Mouse (Mus musculus) left cerebral cortex, adult 8-10 months (tissue): Measurements from ENCODE around the gene Tcl1b4. TPM values are rescaled to one million over a fixed set of nuclear protein-coding genes. Genes with fewer than 3 reads are reported as not detected.
"Not testable (repeated sequence)": the region's sequence is repeated elsewhere in the genome, so short reads cannot be mapped to it uniquely, and the experiment has no call there.

ENCODE experiments used
- DNase-seq, 2 experiments: peaks; one replicate each; pipeline ENCODE4 v3.0.0; 2022; ENCODE audit warnings: low spot score in 2 of 2
- total RNA-seq, 4 experiments: library from RNA; stranded (reverse); gene quantifications; 2 replicates each; pipeline ENCODE4 v1.2.4; 2022

Tcl1b4 gene
- total RNA-seq, result not detected

DNA sequence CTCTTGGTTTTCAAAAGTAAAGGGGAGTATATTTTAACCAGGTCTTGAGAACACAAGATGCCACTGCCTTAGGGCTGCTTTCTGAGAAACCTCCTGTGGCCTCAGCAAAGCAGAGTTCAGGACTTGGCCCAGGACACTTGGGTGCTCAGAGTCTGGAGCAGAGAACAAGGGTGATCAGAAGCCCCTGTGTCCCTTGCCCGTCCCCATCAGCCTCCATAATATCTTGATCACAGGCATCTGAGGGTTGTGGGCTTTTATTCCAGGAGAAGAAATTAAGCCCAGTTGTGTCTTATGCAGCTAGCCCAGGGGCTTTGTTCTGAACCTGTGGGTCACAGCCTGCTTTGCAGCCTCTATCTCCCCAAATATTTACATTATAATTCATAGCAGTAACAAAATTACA lies at the start of gene Tcl1b4:
Gene Tcl1b4 (plus strand): TSS at position 301 of the 400 bp plus-strand sequence.
- not testable (repeated sequence) for DNase-seq

DNA sequence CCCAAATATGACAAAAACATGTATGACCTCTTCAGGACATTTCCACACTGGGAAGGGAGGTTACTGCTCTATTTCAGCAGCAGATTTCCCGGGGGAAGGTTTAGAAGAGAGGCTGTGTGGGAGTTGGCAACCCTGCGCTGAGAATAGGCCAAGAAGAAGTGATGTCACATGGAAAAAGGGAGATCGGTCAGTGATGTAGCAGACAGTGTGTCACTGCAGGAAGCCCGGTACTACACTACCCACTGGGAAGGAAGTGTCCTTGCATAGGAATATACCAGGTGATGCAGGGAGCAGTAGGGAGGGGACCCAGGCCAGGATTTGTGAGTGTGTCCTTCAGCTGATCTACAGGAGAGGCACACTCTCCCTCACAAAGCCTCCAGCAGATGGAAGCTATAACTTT lies 46.5 kb upstream of the Tcl1b4 start:
- DNase-seq, result not testable (repeated sequence)

DNA sequence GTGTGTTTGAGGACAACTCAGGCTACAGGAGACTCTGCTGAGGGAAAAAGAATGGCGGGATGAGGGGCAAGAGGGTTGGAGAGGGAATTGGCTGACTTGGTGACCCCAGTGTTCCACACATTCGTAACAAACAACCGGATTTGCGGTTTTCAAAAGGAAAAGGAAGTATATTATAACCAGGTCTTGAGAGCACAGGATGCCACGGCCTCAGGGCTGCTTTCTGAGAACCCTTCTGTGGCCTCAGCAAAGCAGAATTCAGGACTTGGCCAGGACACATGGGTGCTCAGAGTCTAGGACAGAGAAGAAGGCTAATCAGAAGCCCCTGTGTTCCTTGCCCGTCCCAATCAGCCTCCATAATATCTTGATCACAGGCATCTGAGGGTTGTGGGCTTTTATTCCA lies 42.9 kb upstream of the Tcl1b4 start:
- DNase-seq, result no peak

DNA sequence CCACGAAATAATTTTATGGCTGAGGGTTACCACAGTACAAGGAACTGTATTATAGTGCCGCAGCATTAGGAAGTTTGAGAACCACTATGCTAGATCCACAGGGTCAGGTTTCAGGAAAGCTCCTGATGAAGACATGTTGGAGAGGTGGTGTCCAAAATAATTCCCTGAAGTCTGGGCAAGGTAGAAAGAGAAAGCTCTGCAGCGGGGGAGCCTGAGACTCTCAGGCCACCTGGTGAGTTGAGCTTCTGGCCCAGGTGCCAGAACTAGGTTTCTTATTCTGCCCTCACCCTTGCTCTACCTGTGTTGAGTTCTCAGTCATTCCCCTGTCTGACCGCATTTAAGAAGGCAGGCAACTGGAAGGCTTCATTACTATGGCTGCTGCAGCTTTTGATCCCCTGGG lies 42.4 kb upstream of the Tcl1b4 start, which contains the start of gene Tcl1b1:
Gene Tcl1b1 (plus strand): TSS at position 301 of the 400 bp plus-strand sequence.
- DNase-seq, result no peak

DNA sequence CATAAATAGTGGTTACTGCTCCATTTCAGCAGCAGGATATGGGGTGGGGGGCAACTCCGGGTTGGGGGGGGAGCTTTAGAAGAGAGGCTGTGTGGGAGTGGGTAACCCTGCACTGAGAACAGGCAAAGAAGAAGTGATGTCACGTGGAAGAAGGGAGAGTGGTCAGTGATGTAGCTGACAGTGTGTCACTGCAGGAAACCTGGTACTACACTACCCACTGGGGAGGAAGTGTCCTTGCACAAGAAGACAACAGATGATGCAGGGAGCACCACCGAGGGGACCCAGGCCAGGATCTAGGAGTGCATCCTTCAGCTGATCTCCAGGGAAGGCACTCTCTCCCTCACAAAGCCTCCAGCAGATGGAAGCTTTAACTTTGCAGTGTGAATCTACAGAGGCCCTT lies 35.0 kb upstream of the Tcl1b4 start:
- DNase-seq, result no peak

DNA sequence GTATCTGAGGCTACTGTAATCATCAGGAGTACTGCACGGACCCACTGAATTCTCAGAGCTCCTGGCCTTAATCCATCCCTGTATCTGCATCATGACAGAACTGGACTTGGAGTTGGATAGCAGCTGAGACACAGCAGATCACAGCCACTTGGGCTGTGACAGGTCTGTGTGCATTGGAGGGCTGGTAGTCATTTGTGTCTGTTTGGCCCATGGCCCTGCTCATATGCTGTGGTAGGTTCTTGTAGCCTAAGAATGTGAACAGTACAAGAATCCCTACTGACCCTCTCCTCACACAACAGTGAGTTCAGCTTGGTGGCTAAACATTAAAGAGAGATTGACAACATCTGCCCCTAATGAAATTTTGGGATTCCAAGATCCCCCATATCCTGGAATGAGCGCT lies 28.4 kb upstream of the Tcl1b4 start:
- DNase-seq, result no peak

DNA sequence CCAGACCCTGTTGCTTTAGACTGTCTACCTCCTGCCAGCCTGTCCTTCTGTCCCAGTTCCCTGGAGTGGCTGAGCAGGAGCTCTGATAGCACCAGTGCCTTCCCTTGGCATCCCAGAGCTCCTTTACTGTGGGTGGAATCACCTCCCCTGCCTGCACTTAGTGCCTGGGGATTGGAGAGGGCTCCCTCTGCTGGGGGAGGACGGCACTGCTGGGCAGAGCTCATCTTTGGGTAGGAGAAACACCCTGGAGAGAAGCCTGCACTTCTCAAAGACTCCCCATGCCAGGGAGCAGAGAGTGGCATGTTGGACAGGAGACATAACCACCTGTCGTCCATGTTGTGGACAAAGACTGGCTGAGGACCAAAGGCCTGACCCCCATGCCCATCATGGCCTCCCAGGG lies 27.4 kb upstream of the Tcl1b4 start:
- DNase-seq, result peak in 1 of 2 experiments; percentile 39

DNA sequence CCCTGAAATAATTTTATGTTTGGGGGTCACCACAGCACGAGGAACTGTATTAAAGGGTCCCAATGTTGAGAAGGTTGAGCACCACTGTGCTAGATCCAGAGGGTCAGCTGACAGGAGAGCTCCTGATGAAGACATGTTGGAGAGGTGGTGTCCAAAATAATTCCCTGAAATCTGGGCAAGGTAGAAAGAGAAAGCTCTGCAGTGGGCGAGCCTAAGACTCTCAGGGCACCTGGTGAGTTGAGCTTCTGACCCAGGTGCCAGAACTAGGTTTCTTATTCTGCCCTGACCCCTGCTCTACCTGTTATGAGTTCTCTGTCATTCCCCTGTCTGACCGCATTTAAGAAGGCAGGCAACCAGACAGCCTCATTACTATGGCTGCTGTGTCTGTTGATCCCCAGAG lies 25.7 kb upstream of the Tcl1b4 start, which contains the start of gene Tcl1b5:
Gene Tcl1b5 (plus strand): TSS at position 301 of the 400 bp plus-strand sequence.
- not testable (repeated sequence) for DNase-seq

DNA sequence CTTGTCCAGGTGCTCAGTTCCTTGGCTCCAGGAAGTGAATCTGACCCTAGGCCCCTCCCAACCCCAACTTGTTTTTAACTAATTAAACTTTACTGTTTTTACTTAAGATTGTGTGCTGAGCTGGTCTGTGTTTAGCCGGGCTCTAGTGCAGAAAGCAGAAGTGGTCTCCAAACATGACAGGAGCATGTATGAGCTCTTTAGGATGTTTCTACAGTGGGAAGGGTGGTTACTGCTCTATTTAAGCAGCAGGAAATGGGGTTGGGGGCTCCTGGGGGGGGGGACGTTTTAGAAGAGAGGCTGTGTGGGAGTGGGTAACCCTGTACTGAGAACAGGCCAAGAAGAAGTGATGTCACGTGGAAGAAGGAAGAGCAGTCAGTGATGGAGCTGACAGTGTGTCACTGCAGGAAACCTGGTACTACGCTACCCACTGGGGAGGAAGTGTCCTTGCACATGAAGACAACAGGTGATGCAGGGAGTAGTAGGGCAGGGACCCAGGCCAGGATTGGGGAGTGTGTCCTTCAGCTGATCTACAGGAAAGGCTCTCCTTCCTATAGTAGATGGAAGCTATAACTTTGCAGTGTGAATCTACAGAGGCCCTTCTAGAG lies 20.6 kb upstream of the Tcl1b4 start:
- DNase-seq, result not testable (repeated sequence)

DNA sequence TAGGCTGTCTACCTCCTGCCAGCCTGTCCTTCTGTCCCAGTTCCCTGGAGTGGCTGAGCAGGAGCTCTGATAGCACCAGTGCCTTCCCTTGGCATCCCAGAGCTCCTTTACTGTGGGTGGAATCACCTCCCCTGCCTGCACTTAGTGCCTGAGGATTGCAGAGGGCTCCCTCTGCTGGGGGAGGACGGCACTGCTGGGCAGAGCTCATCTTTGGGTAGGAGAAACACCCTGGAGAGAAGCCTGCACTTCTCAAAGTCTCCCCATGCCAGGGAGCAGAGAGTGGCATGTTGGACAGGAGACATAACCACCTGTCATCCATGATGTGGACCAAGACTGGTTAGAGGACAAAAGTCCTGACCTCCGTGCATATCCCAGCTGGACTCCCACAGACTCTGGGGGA lies 12.8 kb upstream of the Tcl1b4 start:
- not testable (repeated sequence) for DNase-seq

DNA sequence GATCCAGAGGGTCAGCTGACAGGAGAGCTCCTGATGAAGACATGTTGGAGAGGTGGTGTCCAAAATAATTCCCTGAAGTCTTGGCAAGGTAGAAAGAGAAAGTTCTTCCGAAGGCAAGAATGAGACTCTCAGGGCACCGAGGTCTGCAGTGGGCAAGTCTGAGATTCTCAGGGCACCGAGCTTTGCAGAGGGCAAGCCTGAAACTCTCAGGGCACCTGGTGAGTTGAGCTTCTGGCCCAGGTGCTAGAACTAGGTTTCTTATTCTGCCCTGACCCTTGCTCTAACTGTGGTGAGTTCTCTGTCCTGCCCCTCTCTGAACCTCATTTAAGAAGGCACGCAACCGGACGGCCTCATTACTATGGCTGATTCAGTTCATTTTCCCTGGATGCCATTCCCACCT lies 11.0 kb upstream of the Tcl1b4 start, which contains the start of gene Tcl1b3:
Gene Tcl1b3 (plus strand): TSS at position 301 of the 400 bp plus-strand sequence.
- not testable (repeated sequence) for DNase-seq

DNA sequence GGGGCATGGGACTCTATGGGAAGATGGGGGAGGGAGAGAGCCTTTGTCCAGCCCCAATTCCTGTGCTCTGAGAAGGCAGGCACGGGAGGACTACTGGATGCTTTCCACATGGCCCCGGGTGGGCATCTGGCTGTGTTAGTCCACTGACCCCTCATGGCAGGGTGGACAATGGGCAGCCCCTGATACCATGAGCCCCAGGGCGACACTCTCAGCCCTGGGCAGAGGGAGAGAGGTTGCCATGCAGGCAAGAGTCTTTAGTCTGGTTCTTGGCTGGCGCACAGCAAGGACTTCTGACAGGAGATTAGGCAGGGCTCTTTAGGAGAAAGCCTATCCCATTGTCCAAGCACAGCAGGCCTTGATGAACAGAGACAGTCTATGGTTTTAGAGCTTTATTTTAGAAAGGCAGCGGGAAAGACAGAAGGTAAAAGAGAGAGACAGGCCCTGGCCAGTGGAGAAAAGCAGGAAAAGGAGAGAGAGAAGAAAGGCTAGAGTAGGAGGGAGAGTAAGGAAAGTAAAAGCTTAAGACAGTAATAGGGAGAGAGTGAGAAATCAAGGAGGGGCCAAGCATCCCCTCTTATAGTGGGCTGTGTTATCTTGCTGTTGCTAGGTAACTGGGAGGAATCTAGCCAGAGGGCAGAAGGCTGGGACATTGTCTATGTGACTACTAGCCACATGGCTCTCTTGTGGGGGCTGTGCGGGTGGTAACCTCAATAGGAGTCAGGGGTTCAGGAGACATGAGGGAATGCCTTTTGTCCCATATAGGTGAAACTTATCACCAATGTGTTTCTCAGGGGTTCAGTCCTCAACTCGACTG lies 1.9 kb upstream of the Tcl1b4 start:
- not testable (repeated sequence) for DNase-seq

DNA sequence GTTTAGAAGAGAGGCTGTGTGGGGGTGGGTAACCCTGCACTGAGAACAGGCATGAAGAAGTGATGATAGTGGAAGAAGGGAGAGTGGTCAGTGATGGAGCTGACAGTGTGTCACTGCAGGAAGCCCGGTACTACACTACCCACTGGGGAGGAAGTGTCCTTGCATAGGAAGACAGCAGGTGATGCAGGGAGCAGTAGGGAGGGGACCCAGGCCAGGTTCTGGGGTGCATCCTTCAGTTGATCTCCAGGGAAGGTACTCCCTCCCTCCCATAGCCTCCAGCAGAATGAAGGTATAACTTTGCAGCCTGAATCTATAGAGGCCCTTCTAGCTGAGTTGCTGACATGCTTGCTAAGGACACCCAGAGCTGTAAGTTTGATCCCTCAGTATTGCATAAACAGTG lies 5.3 kb downstream of the Tcl1b4 start:
- no peak for DNase-seq

DNA sequence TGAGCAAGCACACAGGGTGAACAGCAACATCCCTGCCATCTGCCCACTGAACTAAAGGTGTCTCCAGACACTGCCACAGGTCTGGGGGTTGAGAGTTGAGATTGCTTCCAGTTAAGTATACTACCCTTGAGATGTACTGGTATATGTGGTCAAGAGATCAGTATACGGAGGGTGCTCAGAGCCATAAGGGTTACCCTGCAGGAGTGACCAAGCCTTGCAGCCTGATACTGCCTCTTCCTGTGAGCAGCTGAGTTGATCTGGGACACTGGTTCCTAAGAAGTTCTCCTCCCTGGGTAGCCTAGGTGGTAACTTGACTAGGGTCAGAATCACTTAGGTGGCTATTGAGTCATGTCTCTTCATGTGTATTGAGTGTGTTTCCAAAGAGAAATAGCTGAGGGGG lies 6.7 kb downstream of the Tcl1b4 start:
- no peak for DNase-seq

DNA sequence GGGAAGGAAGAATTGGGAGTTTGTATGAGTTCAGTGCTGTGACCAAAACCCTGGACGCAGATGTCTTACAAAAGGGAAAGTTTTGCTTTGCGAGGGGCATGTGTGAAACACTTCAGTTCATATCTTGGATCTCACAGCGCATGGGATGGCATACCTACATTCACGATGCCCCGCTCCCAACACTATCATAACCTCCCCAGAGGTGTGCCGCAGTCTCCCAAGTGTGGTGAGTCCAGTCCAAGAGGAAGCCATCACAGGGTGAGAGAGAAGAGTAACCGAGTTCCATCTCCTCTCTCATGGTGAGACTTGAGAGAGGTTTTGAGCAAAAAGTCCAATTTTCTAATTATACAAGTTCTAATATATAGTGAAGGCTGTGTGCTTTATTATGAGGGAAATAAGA lies 7.5 kb downstream of the Tcl1b4 start:
- DNase-seq, result no peak

DNA sequence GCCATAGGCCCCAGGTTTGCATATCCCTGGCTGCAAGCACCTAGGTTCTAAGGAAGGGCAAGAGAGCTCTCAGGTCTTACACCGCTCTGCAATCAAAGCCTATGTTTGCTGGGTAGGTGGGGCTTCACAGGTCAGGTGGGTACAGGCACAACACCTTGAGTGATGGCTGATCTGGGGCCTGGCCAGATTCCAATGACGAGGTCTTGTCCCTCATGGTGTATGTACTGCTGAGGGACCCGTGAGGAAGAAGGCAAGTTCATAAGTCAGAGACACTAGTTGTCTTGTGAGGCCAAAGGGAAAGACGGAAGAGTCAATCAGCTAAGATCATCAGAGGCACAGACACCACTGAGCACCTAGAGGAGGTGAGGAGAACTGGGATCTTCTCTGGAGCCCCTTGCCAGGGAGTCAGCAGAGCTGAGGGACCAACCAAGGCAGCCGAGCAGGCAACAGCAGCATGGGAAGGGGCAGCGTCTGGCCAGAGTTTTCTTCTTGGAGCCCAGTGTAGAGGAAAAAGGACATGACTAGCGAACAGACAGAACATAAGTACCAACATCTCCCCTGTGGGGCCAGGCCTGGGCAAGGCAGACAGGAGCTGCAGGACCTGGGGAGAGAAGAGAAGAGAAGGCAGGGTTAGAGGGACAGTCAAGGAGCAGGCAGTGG lies 15.5 kb downstream of the Tcl1b4 start:
- no peak for DNase-seq

DNA sequence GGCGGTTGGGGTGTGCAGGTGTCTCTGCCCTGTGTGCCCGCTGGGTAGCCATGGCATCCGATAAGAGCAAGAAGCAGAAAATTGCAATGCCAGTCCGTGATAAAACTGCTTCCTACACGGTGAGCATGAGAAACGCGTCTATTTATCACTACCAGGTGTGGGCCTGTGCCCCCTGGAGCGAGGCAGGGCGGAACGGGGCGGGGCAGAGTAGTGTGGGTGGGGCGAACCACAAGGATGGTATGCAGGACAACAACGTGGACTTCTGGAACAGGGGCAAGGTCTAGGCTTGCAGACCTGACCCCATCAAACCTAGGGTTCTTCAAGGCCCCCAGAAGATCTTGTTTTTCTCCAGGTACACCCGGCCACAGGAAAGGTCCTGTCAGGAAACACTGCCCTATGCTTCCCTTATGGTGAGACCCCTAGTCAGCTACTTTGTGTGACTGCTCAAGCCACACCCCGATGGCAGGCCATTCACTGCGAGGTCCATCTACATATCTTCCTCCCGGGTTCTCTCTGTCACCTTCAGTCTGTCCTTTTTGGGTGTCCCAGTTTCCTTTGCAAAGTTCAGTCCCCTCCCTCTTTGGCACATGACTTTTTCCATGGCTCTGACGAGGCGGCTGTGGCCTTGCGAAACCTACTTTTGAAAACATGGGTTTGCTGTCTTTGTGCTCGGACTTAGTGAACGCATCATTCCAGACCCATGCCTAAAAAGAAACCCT lies 21.0 kb downstream of the Tcl1b4 start, which contains the start of gene Tcl1:
Gene Tcl1 (minus strand): TSS at position 193 of the 719 bp plus-strand sequence.
- DNase-seq, result no peak

DNA sequence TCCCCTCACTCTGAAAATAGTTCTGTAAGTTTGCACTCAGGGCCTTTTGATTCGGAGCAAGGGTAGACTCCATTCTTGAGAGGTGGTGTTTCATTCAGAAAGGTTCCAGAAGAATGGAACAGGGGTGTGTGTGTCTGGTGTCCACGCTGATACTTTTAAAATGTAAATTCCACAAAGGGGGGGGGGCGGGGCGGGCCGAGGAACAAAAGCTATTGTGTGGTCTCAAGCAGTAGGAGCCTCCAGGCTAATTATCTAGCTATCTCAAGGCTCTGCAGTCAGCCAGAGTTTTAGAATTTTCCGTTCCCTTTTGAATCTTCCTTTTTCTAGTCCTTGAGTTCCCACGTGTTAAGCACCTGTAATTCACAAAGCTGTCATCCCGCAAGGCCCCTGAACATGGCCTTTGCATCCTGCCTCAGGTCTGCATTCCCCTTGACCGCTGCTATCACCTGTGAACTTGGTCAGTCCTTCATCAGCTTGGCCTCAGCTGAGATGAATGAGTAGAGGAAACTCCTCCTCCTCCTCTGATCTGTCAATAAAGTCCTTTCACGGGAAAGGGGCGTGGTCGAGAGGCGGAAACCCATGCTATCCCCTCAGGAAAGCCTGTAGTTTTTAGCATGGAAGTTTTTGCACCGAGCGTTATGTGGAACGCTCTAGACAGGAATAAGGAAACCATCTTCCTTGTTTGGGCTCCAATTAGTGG lies 23.0 kb downstream of the Tcl1b4 start:
- no peak for DNase-seq

DNA sequence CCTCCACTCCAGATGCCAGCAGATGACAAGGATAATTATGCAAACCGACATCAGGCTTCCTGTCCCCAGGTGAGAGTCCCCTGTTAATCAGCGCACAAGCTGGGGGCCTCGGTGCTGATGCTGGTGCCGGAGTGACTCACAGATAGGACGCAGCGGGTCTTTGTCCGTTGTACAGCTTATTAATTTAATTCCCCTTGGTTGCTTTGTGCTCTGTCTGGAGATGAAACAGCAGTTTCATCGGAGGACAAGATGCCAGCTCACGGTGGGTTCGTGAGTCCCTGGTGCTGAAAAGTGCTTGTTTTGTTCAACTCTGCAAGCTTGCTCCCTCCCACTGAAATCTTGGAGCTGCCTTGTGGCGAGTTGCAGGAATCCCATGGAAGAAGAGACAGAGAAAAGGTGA lies 32.6 kb downstream of the Tcl1b4 start:
- no peak for DNase-seq

DNA sequence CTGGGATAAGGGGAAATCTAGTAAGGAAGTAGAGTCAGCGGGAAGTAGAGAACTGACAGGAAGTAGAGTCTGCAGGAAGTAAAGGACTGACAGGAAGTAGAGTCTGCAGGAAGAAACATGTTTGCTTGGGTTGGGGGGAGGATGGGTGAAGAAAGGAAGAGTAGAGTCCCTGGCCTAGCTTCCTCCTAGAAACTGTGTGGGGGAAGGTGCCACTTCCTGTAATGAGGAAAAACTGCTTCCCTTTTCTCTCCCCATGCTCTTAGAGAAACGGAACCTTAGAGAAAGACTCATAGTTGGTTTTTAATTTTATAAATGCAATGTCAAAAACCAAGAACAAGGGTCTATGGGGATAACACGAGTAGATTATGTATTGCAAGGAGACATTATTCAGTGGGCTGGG lies 33.3 kb downstream of the Tcl1b4 start:
- no peak for DNase-seq

DNA sequence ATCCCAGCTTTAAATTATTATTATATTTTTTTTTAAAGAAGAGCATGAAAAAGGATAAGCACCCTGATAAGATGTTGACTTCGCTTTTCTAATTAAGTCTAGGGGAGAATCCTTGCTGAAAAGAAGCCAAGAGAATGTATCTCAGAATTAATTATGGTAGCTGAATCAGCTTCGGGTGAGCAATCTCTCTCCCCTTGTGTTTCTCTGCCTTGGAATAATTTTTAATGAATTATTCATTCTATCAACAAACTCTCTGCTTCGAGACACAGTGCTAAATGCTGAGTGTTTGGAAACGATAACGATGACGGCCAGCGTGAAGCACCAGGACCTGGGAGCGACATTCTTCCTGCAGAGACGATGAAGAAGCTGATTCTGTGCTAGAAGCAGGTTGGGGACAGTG lies 37.3 kb downstream of the Tcl1b4 start:
- no peak for DNase-seq
